Mouse (Mus musculus) kidney, embryonic 14.5 days (tissue): ENCODE data around the gene Zdhhc17. TPM values are rescaled to one million over a fixed set of nuclear protein-coding genes. Genes with fewer than 3 reads are reported as not detected.

Source experiments
- ATAC-seq: fragments of 200-750 bp; cut with Nextera tagmentation; 2 replicates; pipeline ENCODE4 v1.8.0; 2017; ENCODE audit warnings: moderate number of reproducible peaks, mild to moderate bottlenecking, moderate TSS enrichment, moderate library complexity; ENCODE audit not compliant: low FRiP score, low TSS enrichment
- H3K27ac ChIP-seq: fragments of 300-500 bp; sonication (generic); 2 replicates; pipeline ENCODE4 v1.5.1; 2014; ENCODE audit warnings: low read depth, mild to moderate bottlenecking, low read length, moderate library complexity, mixed read lengths
- H3K27me3 ChIP-seq: fragments of 300-500 bp; sonication (generic); 2 replicates; pipeline ENCODE4 v1.6.1; 2014; ENCODE audit warnings: mild to moderate bottlenecking, low read length; ENCODE audit not compliant: control insufficient read depth, insufficient read depth
- H3K36me3 ChIP-seq: fragments of 300-500 bp; sonication (generic); 2 replicates; pipeline ENCODE4 v1.6.1; 2014; ENCODE audit warnings: low read length, mixed read lengths; ENCODE audit not compliant: control insufficient read depth, insufficient read depth
- H3K4me1 ChIP-seq: fragments of 300-500 bp; sonication (generic); 2 replicates; pipeline ENCODE4 v1.6.1; 2014; ENCODE audit warnings: low read length, mixed read lengths; ENCODE audit not compliant: control insufficient read depth, insufficient read depth
- H3K4me2 ChIP-seq: fragments of 300-500 bp; sonication (generic); replicated peaks from 2 replicates; pipeline ENCODE4 v1.6.1; 2014; ENCODE audit warnings: low read depth, mild to moderate bottlenecking, low read length
- H3K4me3 ChIP-seq: fragments of 300-500 bp; sonication (generic); 2 replicates; pipeline ENCODE4 v1.5.1; 2014; ENCODE audit warnings: mild to moderate bottlenecking, low read length
- H3K9ac ChIP-seq: fragments of 300-500 bp; sonication (generic); 2 replicates; pipeline ENCODE4 v1.6.1; 2014; ENCODE audit warnings: low read depth, mild to moderate bottlenecking, low read length, moderate library complexity
- H3K9me3 ChIP-seq: fragments of 300-500 bp; sonication (generic); 2 replicates; pipeline ENCODE4 v1.6.1; 2016; ENCODE audit warnings: low read length; ENCODE audit not compliant: control insufficient read depth
- WGBS: fragments of 180-500 bp; shearing (Covaris S2); extraction: QIAGEN DNeasy Blood & Tissue Kit; methylation state at CpG from one replicate; pipeline ENCODE4 v1.1.7; 2014; 5-methylcytosine and 5-hydroxymethylcytosine counted together
- polyA plus RNA-seq: library from polyadenylated mRNA; unstranded; fragments of >200 nt; fragmentation: Nextera tagmentation; extraction: Ambion mirVana; gene quantifications from 2 replicates; pipeline ENCODE4 v1.2.1, GENCODE M21; 2014

Gene Zdhhc17
- polyA plus RNA-seq, 1 experiment from 2014 or later = 33.5 TPM

DNA sequence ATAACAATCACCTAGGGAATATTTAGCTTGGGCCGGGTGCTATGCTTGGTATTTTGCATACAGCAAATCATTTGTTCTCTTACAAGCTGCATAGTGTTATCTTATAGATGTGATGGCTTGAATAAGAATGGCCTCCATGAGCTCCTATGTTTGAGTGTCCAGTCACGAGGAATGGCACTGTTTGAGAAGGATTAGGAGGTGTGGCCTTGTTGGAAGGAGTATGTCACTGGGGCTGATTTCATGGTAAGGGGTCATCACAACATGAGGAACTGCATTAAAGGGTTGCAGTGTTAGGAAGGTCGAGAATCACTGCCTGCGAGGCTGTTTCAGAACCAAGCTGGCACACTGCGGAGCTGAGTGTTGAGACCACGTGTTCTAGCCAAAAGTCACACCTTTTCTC lies 92.4 kb downstream of the Zdhhc17 start:
- H3K9me3 ChIP-seq = no peaks in the 10 kb centered on the region
- no peak for ATAC-seq
- WGBS = 96% methylated on average over 6 of the region's 6 CpGs
- no peak overlapping the region for H3K4me2 ChIP-seq
- H3K27me3 ChIP-seq = no peaks in the 10 kb centered on the region
- no peak overlapping the region for H3K27ac ChIP-seq
- no peaks in the 10 kb centered on the region for H3K4me1 ChIP-seq
- H3K4me3 ChIP-seq = no peak overlapping the region
- H3K9ac ChIP-seq = no peak overlapping the region
- H3K36me3 ChIP-seq = no peaks in the 10 kb centered on the region

GRCm38 (mm10) chr10:110916666-110917344 lies 93.1 kb downstream of the Zdhhc17 start:
- no peak for ATAC-seq
- no peak overlapping the region for H3K27ac ChIP-seq
- no peaks in the 10 kb centered on the region for H3K27me3 ChIP-seq
- no peaks in the 10 kb centered on the region for H3K36me3 ChIP-seq
- H3K4me2 ChIP-seq = no peak overlapping the region
- no peak overlapping the region for H3K9ac ChIP-seq
- H3K9me3 ChIP-seq = no peaks in the 10 kb centered on the region
- 88% methylated on average over 11 of the region's 11 CpGs for WGBS
- no peaks in the 10 kb centered on the region for H3K4me1 ChIP-seq
- no peak overlapping the region for H3K4me3 ChIP-seq

DNA sequence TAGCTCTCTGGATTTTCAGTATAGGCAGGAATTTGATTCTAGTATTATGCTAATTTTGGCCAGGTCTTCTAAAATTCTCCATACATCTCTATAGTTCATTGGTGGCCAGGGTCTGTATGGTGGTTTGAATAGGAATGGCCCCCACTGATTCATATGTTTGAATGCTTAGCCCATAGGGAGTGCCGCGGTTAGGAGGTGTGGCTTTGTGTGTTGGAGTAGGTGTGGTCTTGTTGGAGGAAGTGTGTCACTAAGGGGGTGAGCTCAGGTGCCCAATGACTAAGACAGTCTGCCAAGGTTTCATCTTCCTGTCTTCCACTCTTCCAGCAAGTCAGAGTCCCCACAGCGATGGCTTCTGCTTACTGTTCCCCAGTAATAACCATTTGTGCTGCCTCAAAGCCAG lies 106.1 kb downstream of the Zdhhc17 start:
- Histone ChIP-seq H3K4me2 (no peak overlapping the region), H3K4me1 (no peaks in the 10 kb centered on the region)
- WGBS = 89% methylated on average over 3 of the region's 3 CpGs

DNA sequence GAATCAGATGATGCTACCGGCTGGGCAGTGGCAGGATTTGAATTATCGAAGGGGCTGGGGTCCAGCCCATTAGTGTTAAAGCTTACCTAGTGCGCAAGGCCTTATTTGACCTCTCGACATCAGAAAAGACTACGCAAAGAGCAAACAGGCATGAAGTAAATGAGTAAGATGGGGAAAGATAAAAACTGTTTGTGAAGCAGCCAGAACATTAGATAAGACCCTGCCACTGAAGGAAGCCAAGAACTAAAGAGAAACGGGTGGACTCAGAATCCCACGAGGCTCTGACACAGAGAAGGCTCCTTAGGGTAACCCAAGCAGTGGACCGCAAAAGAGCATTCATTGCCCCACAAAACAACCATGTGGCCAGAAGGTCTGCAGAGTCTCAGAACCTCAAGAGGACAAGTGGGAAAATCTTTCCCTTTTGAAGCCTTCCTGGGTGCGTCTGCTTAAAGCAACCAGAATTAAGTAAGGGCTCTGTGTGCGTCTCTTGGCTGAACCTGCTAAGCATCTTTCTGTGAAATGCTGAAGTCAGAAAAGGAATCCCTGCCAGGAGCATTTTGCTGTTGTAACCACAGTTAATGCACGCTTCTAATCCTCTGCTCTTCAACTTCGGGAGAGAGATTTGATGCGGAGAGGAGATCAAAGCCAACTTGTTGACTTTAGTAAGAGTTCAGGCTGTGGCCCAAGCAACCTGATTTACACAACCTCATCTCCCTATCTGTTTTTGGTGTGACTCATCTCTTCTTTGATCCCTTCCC lies 110.0 kb downstream of the Zdhhc17 start:
- 57% methylated on average over 13 of the region's 13 CpGs for WGBS
- ATAC-seq = no peak

More for the DNA sequence above, 106.1 kb downstream of the Zdhhc17 start:
- no peaks in the 10 kb centered on the region for H3K36me3 ChIP-seq
- no peaks in the 10 kb centered on the region for H3K9me3 ChIP-seq
- no peaks in the 10 kb centered on the region for H3K27me3 ChIP-seq
- no peak overlapping the region for H3K9ac ChIP-seq
- H3K27ac ChIP-seq = no peak overlapping the region
- ATAC-seq = no peak
- no peak overlapping the region for H3K4me3 ChIP-seq

More for the DNA sequence above, 110.0 kb downstream of the Zdhhc17 start:
- no peaks in the 10 kb centered on the region for H3K36me3 ChIP-seq
- no peak overlapping the region for H3K27ac ChIP-seq
- no peaks in the 10 kb centered on the region for H3K4me1 ChIP-seq
- H3K4me3 ChIP-seq = no peak overlapping the region
- no peaks in the 10 kb centered on the region for H3K27me3 ChIP-seq
- no peak overlapping the region for H3K4me2 ChIP-seq
- H3K9me3 ChIP-seq = no peaks in the 10 kb centered on the region
- H3K9ac ChIP-seq = no peak overlapping the region

Other genes with a start within 250 kb of the Zdhhc17 start
- gene Csrp2, start 90.4 kb downstream of the Zdhhc17 start, polyA plus RNA-seq = 157 and 158 TPM in 2 replicates
- gene Osbpl8, start 154.6 kb upstream of the Zdhhc17 start, polyA plus RNA-seq = 5.5 and 9.6 TPM in 2 replicates